Mouse (Mus musculus) embryonic facial prominence, embryonic 10.5 days (tissue): ENCODE measurements at regions not wholly inside any gene's neighbourhood (a gene's known extent, or its start where the extent isn't known, plus 50 kb on each side); places are given as distances from the start of the nearest gene placed in this dataset.
A peak's percentile ranks its signal among the peaks of the same experiment; 100 is the strongest.

Experiments used
- DNase-seq: peaks from one replicate; pipeline ENCODE4 v3.0.0-alpha.2; 2017; ENCODE audit warnings: low spot score
- H3K27ac ChIP-seq: fragments of 300-500 bp; sonication (generic); replicated peaks from 2 replicates; pipeline ENCODE4 v1.5.1; 2016; ENCODE audit warnings: mild to moderate bottlenecking
- H3K27me3 ChIP-seq: fragments of 300-500 bp; sonication (generic); replicated peaks from 2 replicates; pipeline ENCODE4 v1.6.1; 2016; ENCODE audit warnings: low read depth, mild to moderate bottlenecking; ENCODE audit not compliant: poor library complexity, severe bottlenecking
- H3K36me3 ChIP-seq: fragments of 300-500 bp; sonication (generic); replicated peaks from 2 replicates; pipeline ENCODE4 v1.6.1; 2016; ENCODE audit warnings: mild to moderate bottlenecking, moderate library complexity
- H3K4me1 ChIP-seq: fragments of 300-500 bp; sonication (generic); 2 replicates; pipeline ENCODE4 v1.6.1; 2016
- H3K4me3 ChIP-seq: fragments of 300-500 bp; sonication (generic); 2 replicates; pipeline ENCODE4 v1.5.1; 2016; ENCODE audit warnings: mild to moderate bottlenecking, moderate library complexity
- H3K9me3 ChIP-seq: fragments of 300-500 bp; sonication (generic); 2 replicates; pipeline ENCODE4 v1.6.1; 2016; ENCODE audit warnings: mild to moderate bottlenecking
- WGBS: fragments of 180-500 bp; shearing (Covaris S2); methylation state at CpG from one replicate; pipeline ENCODE4 v1.1.7; 2016; 5-methylcytosine and 5-hydroxymethylcytosine counted together

DNA sequence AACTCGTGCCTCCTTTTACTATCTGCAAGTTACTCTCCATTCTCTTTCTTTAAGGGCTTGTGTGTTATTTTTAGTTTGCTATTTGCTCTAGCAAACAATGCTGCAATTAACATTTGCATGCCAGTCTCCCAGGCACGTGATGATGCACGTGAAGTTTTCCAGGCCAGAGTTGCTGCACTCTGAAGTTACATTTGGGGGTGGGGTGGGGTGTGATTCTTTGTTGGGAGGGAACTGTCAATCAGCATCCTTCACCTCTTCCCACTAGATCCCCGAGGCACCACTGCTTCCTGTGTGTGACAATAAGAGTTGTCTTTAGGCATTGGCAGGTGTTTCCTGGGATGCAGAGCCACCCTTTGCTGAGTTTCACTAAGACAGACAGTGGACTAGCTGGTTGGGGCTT is 90.6 kb upstream of the Mkln1 start:
- H3K27me3 ChIP-seq, result no peaks in the 10 kb centered on the region
- H3K27ac ChIP-seq, result no peak overlapping the region
- H3K4me1 ChIP-seq, result no peaks in the 10 kb centered on the region
- 33% methylated on average over 4 of the region's 4 CpGs for WGBS
- DNase-seq, result no peak
- H3K4me3 ChIP-seq, result no peak overlapping the region
- H3K9me3 ChIP-seq, result no peaks in the 10 kb centered on the region
- H3K36me3 ChIP-seq, result no peaks in the 10 kb centered on the region

DNA sequence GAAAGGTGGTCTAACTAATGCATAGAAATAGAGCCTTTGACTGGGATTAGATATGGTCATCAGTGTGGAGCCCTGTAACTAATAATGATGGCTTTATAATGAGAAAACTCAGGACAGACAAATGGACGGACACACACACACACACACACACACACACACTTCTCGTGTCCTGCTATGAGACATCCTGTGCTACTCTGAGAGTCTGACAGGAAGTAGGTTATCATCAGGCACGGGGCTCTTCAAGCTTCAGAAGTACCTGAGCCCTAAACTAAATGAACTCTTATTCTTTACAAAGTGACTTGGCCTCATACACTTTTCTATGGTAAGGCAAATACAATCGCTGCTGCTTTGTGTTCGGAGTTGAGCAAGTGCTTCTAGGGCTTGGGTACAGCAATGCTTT is 87.9 kb upstream of the Mkln1 start:
- Histone ChIP-seq H3K9me3 (no peaks in the 10 kb centered on the region), H3K36me3 (no peaks in the 10 kb centered on the region), H3K4me1 (no peaks in the 10 kb centered on the region), H3K27ac (no peak overlapping the region), H3K4me3 (no peak overlapping the region), H3K27me3 (no peaks in the 10 kb centered on the region)
- no peak for DNase-seq
- WGBS, result 83% methylated on average over 5 of the region's 5 CpGs

DNA sequence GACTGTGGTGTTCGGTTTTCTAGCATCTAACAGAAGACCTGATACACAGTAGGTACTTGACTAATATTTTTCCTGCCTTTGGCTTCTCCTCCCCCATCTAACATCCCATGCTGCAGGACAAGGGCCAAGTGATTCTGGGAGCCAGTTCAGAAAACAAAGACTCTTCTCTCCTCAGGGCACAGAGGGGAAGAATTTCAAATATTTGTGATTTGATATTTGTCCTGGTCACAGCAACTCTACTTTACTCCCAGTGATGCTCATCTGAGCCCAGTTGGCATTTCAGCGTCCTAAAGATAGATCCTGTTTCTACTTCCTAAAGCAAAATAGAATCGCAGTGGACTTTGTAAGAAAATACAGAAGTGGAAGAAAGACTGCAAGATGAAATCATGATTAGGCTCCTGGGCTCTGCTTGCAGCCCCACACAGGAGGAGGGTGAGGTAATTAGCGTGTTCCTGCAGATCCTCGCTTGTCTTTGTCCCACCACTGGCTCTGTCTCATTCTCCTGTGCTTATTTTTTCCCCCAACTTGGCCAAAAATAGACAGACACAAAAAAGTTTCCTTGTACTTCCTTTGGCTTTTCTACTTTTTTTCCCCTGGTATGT is 84.6 kb upstream of the Mkln1 start:
- H3K9me3 ChIP-seq, result no peaks in the 10 kb centered on the region
- H3K36me3 ChIP-seq, result no peaks in the 10 kb centered on the region
- H3K4me1 ChIP-seq, result peaks cover 18% of the 10 kb centered on the region
- H3K27me3 ChIP-seq, result no peaks in the 10 kb centered on the region; the same call in 1 of the 2 replicates
- 56% methylated on average over 5 of the region's 5 CpGs for WGBS
- no peak for DNase-seq
- no peak overlapping the region for H3K4me3 ChIP-seq
- H3K27ac ChIP-seq, result no peak overlapping the region

DNA sequence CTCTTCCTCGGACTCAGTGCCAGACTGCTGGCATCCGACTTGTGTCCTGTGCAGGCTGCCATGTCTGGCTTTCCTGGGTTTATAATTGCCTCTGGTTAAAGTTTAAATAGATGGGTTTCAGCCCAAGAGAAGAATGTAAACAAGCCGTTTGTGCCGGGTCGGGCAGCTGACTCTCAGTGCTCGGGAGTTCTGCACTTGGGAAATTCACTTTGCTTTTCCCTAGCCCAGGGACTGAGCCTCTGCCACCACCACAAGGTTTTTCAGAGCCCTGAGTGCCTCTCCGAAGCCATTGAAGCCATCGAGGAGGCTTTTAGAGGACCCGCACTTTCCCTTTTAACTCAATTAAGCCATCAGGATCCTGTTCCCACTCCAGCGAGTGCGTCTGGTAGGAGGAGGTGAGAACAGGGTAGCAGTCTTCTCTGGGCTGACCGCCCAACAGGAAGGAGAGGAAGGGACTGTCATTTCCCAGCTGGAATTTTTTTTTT is 80.8 kb upstream of the Mkln1 start:
- H3K27ac ChIP-seq, result no peak overlapping the region; the same call in 1 of the 2 replicates
- H3K9me3 ChIP-seq, result no peaks in the 10 kb centered on the region
- peak; percentile 14 for DNase-seq
- no peaks in the 10 kb centered on the region for H3K36me3 ChIP-seq
- 8% methylated on average over 12 of the region's 12 CpGs for WGBS
- H3K4me1 ChIP-seq, result peaks cover 18% of the 10 kb centered on the region
- peak overlapping the region; percentile 39 for H3K4me3 ChIP-seq
- H3K27me3 ChIP-seq, result peaks cover 5% of the 10 kb centered on the region; the same call in 1 of the 2 replicates

DNA sequence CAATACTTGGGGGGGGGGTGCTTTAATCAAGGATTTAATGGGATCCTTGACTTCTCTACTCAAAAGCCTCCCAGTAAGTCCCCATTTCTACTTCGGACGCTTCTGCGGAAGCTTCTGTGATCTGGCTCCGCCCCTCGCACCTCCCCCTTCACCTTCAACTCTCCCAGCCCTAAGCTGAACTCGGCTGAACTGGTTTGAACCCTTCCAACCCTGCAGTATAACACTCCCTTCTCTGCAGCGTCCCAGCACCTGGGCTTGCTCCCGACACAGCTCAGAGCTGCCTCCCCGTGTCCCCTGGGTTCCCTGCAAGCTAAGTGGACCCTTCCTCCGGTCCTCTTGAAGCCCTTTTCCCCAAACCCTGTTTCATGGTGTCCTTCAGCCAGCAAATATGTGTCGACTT is 80.0 kb upstream of the Mkln1 start:
- 4% methylated on average over 11 of the region's 11 CpGs for WGBS
- H3K27ac ChIP-seq, result no peak overlapping the region
- H3K4me3 ChIP-seq, result peak overlapping the region; percentile 39

DNA sequence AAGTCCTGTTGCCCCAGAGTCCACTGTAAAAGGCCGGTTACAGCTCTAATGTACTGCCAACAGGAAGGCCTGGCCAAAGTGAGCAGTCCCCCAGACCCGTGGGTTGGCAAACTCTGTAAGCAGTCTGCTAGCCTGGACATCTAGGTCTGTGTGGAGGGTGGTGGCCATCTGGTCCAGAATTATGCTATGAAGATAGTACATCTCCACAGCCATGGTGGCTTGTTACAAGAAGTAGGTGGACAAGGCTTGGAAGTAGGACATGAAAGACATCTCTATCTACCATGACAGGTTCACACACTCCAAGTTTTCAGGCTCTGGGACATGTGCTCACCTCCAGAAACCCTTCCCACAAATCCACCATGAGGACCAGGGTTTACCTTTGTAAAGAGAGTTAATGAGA is 79.1 kb upstream of the Mkln1 start:
- Histone ChIP-seq H3K4me1 (peaks cover 26% of the 10 kb centered on the region), H3K27ac (no peak overlapping the region), H3K4me3 (no peak overlapping the region), H3K27me3 (peaks cover 5% of the 10 kb centered on the region; the same call in 1 of the 2 replicates), H3K9me3 (no peaks in the 10 kb centered on the region), H3K36me3 (no peaks in the 10 kb centered on the region)
- DNase-seq, result no peak
- WGBS, result 83% methylated on average over 2 of the region's 2 CpGs

More for the DNA sequence above, 80.0 kb upstream of the Mkln1 start:
- peaks cover 5% of the 10 kb centered on the region; the same call in 1 of the 2 replicates for H3K27me3 ChIP-seq
- no peaks in the 10 kb centered on the region for H3K36me3 ChIP-seq
- H3K4me1 ChIP-seq, result peaks cover 19% of the 10 kb centered on the region
- DNase-seq, result peak; percentile 53
- H3K9me3 ChIP-seq, result no peaks in the 10 kb centered on the region

DNA sequence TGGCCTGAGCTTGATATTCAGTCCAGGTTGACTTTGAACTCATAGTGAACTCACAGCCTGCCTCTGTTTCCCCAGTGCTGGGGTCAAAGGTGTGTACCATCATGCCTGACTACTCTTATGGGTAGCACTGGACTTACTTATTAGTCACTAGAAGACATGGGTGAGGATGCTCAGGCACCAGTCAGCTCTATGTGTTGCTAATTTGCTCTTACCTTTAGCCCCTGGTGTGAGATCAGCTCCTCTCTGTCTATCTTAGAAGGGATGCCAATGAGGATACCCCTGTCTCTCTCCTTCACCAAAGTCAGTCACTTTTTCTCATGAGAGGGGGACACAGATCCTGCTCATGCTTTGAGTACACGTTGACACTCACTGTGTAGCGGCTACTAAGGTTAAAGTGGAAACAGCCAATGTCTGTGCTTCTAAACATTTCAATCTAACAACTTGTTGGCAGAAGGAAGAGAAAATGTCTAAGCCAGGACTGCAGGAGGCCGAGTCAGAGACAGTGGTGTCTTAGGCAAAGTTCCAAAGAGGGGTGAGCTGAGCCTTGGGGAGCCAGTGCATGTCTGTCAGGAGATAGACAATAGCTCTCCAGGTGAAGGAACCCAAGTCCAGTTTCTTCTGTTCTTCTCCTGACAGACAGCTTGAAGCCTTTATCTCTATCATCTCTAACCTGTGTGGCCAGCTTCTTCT is 78.2 kb upstream of the Mkln1 start:
- no peaks in the 10 kb centered on the region for H3K9me3 ChIP-seq
- DNase-seq, result no peak
- H3K4me1 ChIP-seq, result peaks cover 32% of the 10 kb centered on the region
- no peaks in the 10 kb centered on the region for H3K36me3 ChIP-seq
- H3K4me3 ChIP-seq, result no peak overlapping the region
- H3K27ac ChIP-seq, result no peak overlapping the region
- H3K27me3 ChIP-seq, result peaks cover 5% of the 10 kb centered on the region; the same call in 1 of the 2 replicates
- WGBS, result 86% methylated on average over 3 of the region's 3 CpGs

DNA sequence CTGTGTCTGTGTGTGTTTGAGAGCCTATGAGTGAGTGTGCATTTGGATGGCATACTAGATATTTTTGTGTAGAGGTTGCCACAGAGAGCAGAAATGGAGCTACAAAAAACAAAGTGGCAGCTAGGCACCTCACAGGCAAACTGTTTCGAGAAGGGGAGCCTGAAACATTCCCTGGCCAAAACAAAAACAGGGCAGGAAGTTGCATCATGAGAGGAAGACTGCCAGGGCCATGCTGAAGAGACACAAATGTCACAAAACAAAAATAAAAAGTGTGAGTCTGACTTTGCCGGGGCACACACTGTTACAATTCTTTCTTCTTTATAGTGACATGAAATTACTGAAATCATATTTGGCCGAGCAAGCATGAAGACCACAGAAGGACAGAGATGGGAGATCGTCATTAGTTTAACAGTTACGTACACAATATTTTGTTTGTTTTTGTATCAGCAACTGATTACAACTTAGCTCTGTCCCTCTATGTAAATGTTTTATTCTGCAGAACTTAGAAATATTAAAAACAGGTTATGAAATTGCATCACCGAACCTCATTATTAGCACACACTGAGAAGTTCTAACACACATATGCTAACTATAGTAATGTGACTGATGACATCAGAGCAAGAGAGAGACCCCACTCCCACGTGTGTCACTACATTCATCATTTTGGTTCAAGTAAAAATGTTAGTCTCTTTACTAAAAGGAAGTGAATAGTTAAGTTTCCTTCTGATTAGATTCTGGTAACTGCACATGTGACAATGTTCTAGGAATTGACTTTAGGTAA is 77.3 kb upstream of the Mkln1 start:
- no peaks in the 10 kb centered on the region for H3K9me3 ChIP-seq
- peaks cover 5% of the 10 kb centered on the region; the same call in 1 of the 2 replicates for H3K27me3 ChIP-seq
- H3K4me3 ChIP-seq, result no peak overlapping the region
- peaks cover 32% of the 10 kb centered on the region for H3K4me1 ChIP-seq
- WGBS, result 82% methylated on average over 7 of the region's 7 CpGs
- no peaks in the 10 kb centered on the region for H3K36me3 ChIP-seq
- DNase-seq, result no peak
- no peak overlapping the region for H3K27ac ChIP-seq

DNA sequence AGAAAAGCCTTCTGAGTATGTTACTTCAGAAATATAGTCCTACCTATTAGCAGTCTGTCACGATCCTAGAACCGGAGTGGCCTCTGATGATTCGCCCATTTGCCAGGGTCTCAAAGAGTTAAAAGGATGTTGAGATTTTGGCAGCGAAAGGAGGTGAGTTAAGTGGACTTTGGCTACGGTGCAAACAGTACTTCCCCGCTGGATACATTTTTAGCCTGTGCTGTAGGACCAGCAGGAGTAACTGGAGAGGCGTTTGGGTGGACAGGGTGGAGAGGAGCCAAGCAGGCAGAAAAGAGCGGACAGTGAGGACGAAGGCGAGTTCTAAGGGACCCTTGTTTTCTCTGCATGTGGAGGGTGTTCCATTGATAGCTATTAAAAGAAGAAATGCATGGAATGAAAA is 76.6 kb upstream of the Mkln1 start:
- no peak for DNase-seq
- Histone ChIP-seq H3K27ac (no peak overlapping the region), H3K4me3 (no peak overlapping the region), H3K9me3 (no peaks in the 10 kb centered on the region), H3K4me1 (peaks cover 32% of the 10 kb centered on the region), H3K36me3 (no peaks in the 10 kb centered on the region), H3K27me3 (peaks cover 5% of the 10 kb centered on the region; the same call in 1 of the 2 replicates)
- 70% methylated on average over 10 of the region's 10 CpGs for WGBS

DNA sequence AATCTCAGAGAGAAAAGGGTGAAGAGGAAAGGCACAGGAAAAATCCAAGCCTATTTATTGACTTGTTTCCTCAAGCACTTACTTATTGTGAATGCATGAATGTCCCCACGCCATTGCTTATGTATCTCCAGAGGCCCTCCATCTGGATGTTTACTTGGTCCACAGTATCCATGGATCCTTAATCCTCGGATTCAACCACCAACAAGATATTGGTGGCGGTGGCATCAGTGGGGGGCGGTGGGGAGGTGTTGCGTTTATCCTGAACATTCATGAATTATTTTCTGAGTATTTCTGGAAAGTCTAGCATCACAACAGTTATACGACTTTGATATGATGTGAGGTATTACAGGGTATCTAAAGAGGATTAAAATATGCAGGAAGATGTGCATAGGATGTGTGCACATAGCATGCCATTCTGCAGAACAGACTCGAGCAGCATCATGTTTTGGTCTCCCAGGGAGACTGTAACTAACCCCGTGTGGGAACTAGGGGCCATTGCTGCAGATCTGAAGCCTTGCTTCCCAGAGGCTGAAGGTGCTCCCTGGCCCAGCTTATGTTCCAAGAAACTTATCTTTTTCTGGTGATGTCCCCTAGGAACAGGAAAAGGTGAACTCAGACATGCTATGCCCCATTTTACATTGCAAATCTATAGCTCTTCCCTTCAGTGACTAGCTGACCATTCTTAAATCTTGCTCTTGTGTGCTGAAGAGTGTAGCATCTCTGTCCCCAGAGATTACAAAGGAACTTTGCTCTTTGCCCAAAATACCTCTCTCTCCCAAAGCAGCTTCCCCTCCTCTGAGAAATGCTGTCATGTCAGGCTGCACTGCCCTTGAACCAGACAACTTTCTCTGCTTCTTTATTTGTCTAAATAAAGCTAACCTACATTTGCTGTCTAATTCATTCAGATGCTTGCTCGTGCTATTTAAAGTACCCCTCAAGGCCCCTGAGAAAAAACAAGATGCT is 75.0 kb upstream of the Mkln1 start:
- no peaks in the 10 kb centered on the region for H3K36me3 ChIP-seq
- no peak overlapping the region for H3K27ac ChIP-seq
- H3K9me3 ChIP-seq, result no peaks in the 10 kb centered on the region
- WGBS, result 65% methylated on average over 9 of the region's 9 CpGs
- H3K4me1 ChIP-seq, result peaks cover 17% of the 10 kb centered on the region
- DNase-seq, result no peak
- H3K27me3 ChIP-seq, result 0 out of 2 replicates have a peak, but pooled peaks cover 5% of the 10 kb centered on the region
- no peak overlapping the region for H3K4me3 ChIP-seq

DNA sequence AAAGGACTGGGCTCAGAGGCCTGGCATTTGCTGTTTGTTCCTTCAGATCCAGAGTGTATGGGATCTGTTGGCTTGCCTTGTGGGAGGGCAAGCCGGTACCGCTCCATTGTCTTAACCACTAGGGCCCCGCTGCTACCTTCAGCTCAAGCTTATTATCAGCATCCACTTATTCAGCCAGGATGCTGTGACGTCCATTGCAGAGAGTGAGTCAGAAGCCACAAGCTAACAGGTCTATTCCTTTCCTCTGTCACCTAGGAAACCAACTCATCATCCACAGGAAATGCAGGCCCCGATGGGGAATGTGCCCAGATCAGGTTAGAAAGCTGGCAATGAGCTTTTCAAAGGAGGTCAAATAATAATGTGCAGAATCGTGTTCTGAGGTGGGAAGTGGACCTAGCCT is 73.8 kb upstream of the Mkln1 start:
- no peak overlapping the region for H3K4me3 ChIP-seq
- H3K27ac ChIP-seq, result no peak overlapping the region
- H3K27me3 ChIP-seq, result no peaks in the 10 kb centered on the region
- no peak for DNase-seq
- no peaks in the 10 kb centered on the region for H3K36me3 ChIP-seq
- 52% methylated on average over 6 of the region's 6 CpGs for WGBS
- H3K9me3 ChIP-seq, result no peaks in the 10 kb centered on the region
- peaks cover 14% of the 10 kb centered on the region for H3K4me1 ChIP-seq

DNA sequence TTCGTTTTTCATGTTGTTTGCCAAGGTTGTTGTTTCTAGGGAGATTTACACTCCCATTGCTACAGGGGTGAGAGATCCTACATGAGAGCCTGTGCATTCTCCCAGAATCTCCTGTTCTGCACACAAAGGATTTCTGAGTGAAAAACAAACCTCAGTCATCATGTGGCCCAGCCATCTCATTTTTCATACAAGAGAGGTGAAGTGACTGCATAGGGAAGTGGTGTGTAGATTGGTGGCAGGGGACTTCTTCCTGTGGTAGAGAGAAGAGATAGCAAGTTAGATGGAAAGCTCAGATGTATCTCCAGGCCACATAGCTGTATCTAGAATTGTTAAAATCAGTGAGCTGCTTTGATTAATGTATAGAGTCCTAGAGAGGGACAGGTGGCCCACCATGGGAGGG is 72.9 kb upstream of the Mkln1 start:
- H3K9me3 ChIP-seq, result no peaks in the 10 kb centered on the region
- no peak overlapping the region for H3K27ac ChIP-seq
- H3K4me1 ChIP-seq, result peaks cover 14% of the 10 kb centered on the region
- no peak overlapping the region for H3K4me3 ChIP-seq
- no peaks in the 10 kb centered on the region for H3K27me3 ChIP-seq
- 80% methylated on average over 1 of the region's 1 CpGs for WGBS
- no peak for DNase-seq
- H3K36me3 ChIP-seq, result no peaks in the 10 kb centered on the region
